Mouse (Mus musculus): ENCODE data around the gene Kpnb1.

The Kpnb1 gene

GRCm38 (mm10) chr11:97185704-97186614 lies 1.7 kb downstream of the Kpnb1 start:
- DNase-seq (ENCODE audit: low read depth, low spot score): no peak

GRCm38 (mm10) chr11:97184875-97185274 lies 2.8 kb downstream of the Kpnb1 start:
- peak; percentile 38 for DNase-seq (ENCODE audit: low read depth, low spot score)

GRCm38 (mm10) chr11:97182446-97182845 lies 5.2 kb downstream of the Kpnb1 start:
- no peak for DNase-seq (ENCODE audit: low read depth, low spot score)

- no peak for DNase-seq (ENCODE audit: low read depth, low spot score)
Observed at GRCm38 (mm10) chr11:97181061-97181460, 6.6 kb downstream of the Kpnb1 start.

GRCm38 (mm10) chr11:97178198-97178597 lies 9.5 kb downstream of the Kpnb1 start:
- no peak for DNase-seq (ENCODE audit: low read depth, low spot score)

- peak; percentile 82 for DNase-seq (ENCODE audit: low read depth, low spot score)
Observed at GRCm38 (mm10) chr11:97176851-97177250, 10.8 kb downstream of the Kpnb1 start.

- DNase-seq (ENCODE audit: low read depth, low spot score): no peak
Observed at GRCm38 (mm10) chr11:97175499-97175898, 12.2 kb downstream of the Kpnb1 start.

- no peak for DNase-seq (ENCODE audit: low read depth, low spot score)
Observed at GRCm38 (mm10) chr11:97160341-97160740, 27.3 kb downstream of the Kpnb1 start.

GRCm38 (mm10) chr11:97156999-97157398 lies 30.7 kb downstream of the Kpnb1 start:
- no peak for DNase-seq (ENCODE audit: low read depth, low spot score)

- DNase-seq (ENCODE audit: low read depth, low spot score): peak; percentile 65
Observed at GRCm38 (mm10) chr11:97152662-97153287, 34.9 kb downstream of the Kpnb1 start.

GRCm38 (mm10) chr11:97152023-97152426 lies 35.7 kb downstream of the Kpnb1 start:
- peak; percentile 70 for DNase-seq (ENCODE audit: low read depth, low spot score)

GRCm38 (mm10) chr11:97151343-97151801 lies 36.3 kb downstream of the Kpnb1 start, which contains the start of gene Tbkbp1:
TSS of gene Tbkbp1 (minus strand) at chr11:97151495.
- DNase-seq (ENCODE audit: low read depth, low spot score): peak; percentile 38

GRCm38 (mm10) chr11:97150411-97151330 lies 37.0 kb downstream of the Kpnb1 start:
- peak; percentile 71 for DNase-seq (ENCODE audit: low read depth, low spot score)

GRCm38 (mm10) chr11:97149995-97150410 lies 37.7 kb downstream of the Kpnb1 start:
- DNase-seq (ENCODE audit: low read depth, low spot score): peak; percentile 62

GRCm38 (mm10) chr11:97149026-97149425 lies 38.7 kb downstream of the Kpnb1 start:
- DNase-seq (ENCODE audit: low read depth, low spot score): no peak

- DNase-seq (ENCODE audit: low read depth, low spot score): no peak
Observed at GRCm38 (mm10) chr11:97148591-97148990, 39.1 kb downstream of the Kpnb1 start.

- no peak for DNase-seq (ENCODE audit: low read depth, low spot score)
Observed at GRCm38 (mm10) chr11:97147333-97147732, 40.3 kb downstream of the Kpnb1 start.

GRCm38 (mm10) chr11:97146724-97147123 lies 41.0 kb downstream of the Kpnb1 start:
- DNase-seq (ENCODE audit: low read depth, low spot score): peak; percentile 90

- DNase-seq (ENCODE audit: low read depth, low spot score): no peak
Observed at GRCm38 (mm10) chr11:97145951-97146350, 41.7 kb downstream of the Kpnb1 start.

- DNase-seq (ENCODE audit: low read depth, low spot score): no peak
Observed at GRCm38 (mm10) chr11:97145320-97145719, 42.4 kb downstream of the Kpnb1 start.

GRCm38 (mm10) chr11:97143196-97143900 lies 44.3 kb downstream of the Kpnb1 start:
- no peak for DNase-seq (ENCODE audit: low read depth, low spot score)

Measured in ZHBTc4 (cell line).